Mouse (Mus musculus): ENCODE measurements around the gene Efcc1.

- TF ChIP-seq CTCF (IDR thresholded peaks at IDR 0.05; ENCODE audit: low read depth, low read length) (no peak), POLR2A (IDR thresholded peaks at IDR 0.05; ENCODE audit: extremely low read depth, insufficient read depth, low read length) (no peak)
These were observed 18.4 kb upstream of the Efcc1 start for GRCm38 (mm10) chr6:87712311-87712710.

Measured in liver, adult 2 months (tissue).